Mouse (Mus musculus): ENCODE measurements around the gene Cars. TPM values are rescaled to one million over a fixed set of nuclear protein-coding genes. Genes with fewer than 3 reads are reported as not detected.

Cars gene
- polyA plus RNA-seq (2012) = 31.6 and 36.1 TPM in 2 replicates

DNA sequence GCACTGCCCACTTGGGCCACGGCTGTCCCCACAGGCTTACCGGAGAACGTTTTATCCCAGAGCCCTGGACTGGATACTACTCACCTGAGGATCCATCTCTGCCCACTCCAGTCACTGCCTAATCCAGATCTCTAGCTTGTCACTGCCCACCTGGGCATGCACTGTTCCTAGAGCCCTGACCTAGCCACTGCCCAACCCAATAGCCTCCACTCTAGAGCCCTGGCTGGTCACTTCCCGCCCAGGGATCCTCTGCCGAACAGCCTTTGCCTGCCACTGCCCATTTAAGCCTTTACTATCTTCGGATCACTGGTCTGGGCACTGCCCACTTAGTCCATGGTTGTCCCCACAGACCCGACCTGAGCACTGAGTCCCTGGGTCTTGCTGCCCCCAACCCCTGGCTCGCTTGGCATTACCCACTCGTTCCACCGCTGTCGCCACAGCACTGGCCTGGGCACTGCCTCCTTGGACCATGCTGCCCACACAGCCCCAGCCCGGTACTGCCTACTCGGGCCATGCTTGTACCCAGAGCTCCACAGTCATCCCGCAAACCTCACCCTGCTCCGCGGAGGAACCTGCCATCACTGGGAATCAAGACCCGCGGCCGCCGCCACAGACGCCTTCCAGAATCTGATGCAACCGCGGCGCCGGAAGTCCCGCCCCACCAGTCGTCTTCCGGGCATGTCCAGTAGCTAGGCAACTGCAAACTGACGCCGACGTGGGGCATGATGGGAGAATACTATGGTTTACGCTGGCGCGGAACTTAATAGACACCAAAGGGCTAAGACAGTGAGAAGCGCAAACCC, at the start of gene Cars:
Gene Cars, minus strand, starts transcription at position 663 of the 803 bp plus-strand sequence.

DNA sequence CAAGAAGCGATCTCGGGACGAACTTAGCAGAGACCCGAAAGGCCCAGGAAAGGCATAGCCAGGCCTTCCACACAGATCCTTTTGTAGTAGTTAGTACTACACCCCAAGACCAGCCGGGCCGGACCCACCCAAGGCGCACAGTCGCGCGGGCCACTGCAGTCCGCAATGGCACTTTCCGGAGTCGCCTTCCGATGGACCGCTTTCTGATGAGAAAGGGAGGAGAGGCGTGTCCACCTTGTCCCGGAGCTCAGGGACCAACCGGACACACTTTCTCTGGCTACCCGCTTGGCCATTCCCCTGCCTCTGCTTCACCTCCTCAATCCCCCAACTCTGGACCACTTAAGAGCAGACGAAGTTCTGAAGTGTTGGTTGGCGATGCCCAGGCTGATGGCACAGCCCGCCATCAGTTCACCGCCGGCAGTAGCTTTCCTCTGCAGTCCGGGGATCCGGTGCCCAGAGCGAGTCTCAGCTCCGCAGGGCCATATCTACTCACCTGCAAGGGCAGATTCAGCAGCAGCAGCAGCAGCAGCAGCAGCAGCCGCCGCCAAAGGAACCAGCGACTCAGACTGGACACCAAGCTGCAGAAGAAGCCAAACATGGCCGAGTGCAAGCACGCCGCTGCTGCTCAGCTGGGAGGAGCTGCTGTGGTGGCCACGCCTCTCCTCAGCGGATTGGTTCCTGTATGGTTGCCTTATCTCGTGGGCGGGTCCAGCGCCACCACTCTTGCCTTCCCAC, 49.3 kb upstream of the Cars start, which contains the start of gene Tnfrsf22:
Gene Tnfrsf22, minus strand, starts transcription at position 628 of the 735 bp plus-strand sequence.

DNA sequence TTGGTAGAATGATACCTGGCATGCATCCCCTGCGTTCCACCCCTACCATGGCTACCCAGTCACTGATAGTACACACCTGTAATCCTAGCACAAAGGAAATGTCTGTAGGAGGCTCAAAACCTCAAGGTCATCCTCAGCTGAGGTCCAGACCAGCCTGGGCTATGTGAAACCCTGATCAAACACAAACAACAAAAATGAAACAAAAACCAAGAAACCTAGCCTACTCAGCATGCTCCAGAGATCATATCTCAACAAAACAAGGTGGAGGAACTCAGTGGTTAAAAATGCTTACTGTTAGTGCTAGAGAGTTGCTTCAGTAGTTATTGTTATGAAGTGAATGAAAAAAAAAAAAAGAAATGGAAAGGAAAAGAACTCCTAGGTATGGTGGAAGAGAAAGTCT, 28.6 kb upstream of the Cars start, which contains the start of gene Tnfrsf26:
Gene Tnfrsf26, minus strand, starts transcription at position 183 of the 400 bp plus-strand sequence.

DNA sequence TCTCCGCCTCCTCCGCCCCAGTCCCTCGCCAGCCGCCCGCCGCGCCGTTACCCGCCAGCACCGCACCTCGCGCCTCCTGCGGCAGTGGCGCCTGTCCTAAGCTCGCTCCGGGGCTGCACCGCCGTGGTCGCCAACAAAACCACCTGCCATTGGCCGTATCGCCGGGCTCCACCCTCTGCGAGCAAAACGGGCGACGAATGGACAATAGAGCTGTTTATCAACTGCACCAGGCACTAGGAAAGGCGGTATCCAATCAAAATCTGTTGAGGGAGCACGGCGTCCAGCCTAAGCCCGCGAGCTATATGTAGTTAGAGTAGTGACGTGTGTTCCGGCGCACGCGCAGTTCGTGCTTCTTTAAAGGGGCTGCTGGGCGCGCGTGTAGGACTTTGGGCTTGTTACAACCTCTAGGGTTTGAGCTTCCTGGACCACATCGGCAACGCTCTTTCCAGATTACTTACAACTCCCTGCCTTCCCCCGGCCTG, 50.9 kb downstream of the Cars start, which contains the start of gene Nap1l4:
Gene Nap1l4, minus strand, starts transcription at position 131 of the 482 bp plus-strand sequence.

Other genes starting within 250 kb of the Cars start
- gene Cdkn1c, start 139.0 kb downstream of the Cars start, polyA plus RNA-seq (2012) = 2.8 and 6.3 TPM in 2 replicates
- gene Slc22a18, start 126.4 kb downstream of the Cars start, polyA plus RNA-seq (2012) = 2.3 and 3.5 TPM in 2 replicates
- 5.9 and 10.4 TPM in 2 replicates for gene Phlda2, start 96.9 kb downstream of the Cars start, polyA plus RNA-seq (2012)
- 78.0 and 81.9 TPM in 2 replicates for gene Nap1l4, start 51.0 kb downstream of the Cars start, polyA plus RNA-seq (2012)
- 0.32 and 0.41 TPM in 2 replicates for gene Tnfrsf26, start 28.6 kb upstream of the Cars start, polyA plus RNA-seq (2012)
- 0.43 and 0.58 TPM in 2 replicates for gene Tnfrsf22, start 49.6 kb upstream of the Cars start, polyA plus RNA-seq (2012)
- gene Tnfrsf23, start 85.8 kb upstream of the Cars start, polyA plus RNA-seq (2012) = 0.51 and 0.59 TPM in 2 replicates
- 5.4 and 10.7 TPM in 2 replicates for gene Osbpl5, start 156.9 kb upstream of the Cars start, polyA plus RNA-seq (2012)
- gene Mrgprg, start 166.9 kb upstream of the Cars start, polyA plus RNA-seq (2012) = not detected in 2 replicates
- gene Mrgpre, start 184.4 kb upstream of the Cars start, polyA plus RNA-seq (2012) = 1.2 and 1.6 TPM in 2 replicates
- 3.5 TPM in 2 replicates for gene Nadsyn1, start 222.8 kb upstream of the Cars start, polyA plus RNA-seq (2012)
- gene Dhcr7, start 223.1 kb upstream of the Cars start, polyA plus RNA-seq (2012) = 3.2 and 4.0 TPM in 2 replicates

Measured in megakaryocyte-erythroid progenitor cell, adult 5 weeks (primary cell).